Comparison of ENCODE assay signal across 9 mouse cellular contexts in the genomic region with DNA sequence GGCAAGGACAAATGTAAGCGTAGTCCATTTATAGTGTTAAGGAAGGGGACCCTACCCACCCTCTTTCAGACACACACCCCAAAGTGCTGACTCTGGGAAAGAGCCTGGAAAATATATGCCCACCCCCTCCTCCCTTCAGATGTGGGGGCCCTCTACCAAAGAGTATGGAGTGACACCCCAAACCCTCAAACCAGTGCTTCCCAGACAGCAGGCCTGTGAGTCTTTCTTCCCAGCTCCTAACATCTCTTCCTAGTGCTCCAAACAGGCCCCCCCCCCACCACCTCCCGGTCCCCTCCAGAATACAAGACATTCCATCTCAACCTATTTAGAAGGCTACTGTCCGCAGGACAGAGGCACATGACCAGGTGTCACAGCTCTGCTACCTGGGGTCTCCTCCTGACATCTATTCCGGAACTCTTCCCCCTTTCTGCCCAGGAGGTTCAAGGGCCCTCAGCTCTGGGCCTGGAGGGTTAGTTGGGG. TPM values are rescaled to one million over a fixed set of nuclear protein-coding genes. Genes with fewer than 3 reads are reported as not detected.
DNase-seq lines count a peak whose midpoint lies in the region; ATAC-seq lines count a peak whose summit lies in the region.
"Had no signal": no experiment of that assay in that cellular context is flagged by ENCODE, and none has a peak within 500 bp of the region (broad histone marks: within the 10 kb centered on the region; RNA-seq: fewer than 3 reads in every experiment).

No protein-coding gene starts in this region.

- H3K36me3 ChIP-seq in heart, embryonic 10.5 days = peaks cover 8% of the 10 kb centered on the region; the same call in 1 of the 2 replicates
- H3K36me3 ChIP-seq in forebrain, embryonic 11.5 days (ENCODE audit: control insufficient read depth, insufficient read depth, low read length) = peaks cover 2% of the 10 kb centered on the region; the same call in 1 of the 2 replicates
- H3K36me3 ChIP-seq in hindbrain, embryonic 16.5 days (ENCODE audit: control insufficient read depth, insufficient read depth, low read length) = no peaks in the 10 kb centered on the region
- H3K36me3 ChIP-seq in midbrain, embryonic 16.5 days (ENCODE audit: control insufficient read depth, insufficient read depth, low read length) = no peaks in the 10 kb centered on the region
- H3K36me3 ChIP-seq: liver, embryonic 13.5 days had no signal

- peak overlapping the region; percentile 98 for H3K4me2 ChIP-seq in forebrain, embryonic 11.5 days (ENCODE audit: low read depth, low read length, severe bottlenecking)
- peak overlapping the region; percentile 67 for H3K4me2 ChIP-seq in hindbrain, embryonic 16.5 days (ENCODE audit: low read length)
- peak overlapping the region; percentile 98 for H3K4me2 ChIP-seq in midbrain, embryonic 16.5 days (ENCODE audit: low read length)

- H3K27ac ChIP-seq in heart, embryonic 10.5 days = 0 out of 2 replicates have a peak overlapping the region, but pooled peaks have one; percentile 1
- H3K27ac ChIP-seq in forebrain, embryonic 11.5 days (ENCODE audit: low read depth, low read length) = peak overlapping the region; percentile 54
- 0 out of 2 replicates have a peak overlapping the region, but pooled peaks have one; percentile 6 for H3K27ac ChIP-seq in hindbrain, embryonic 16.5 days (ENCODE audit: low read depth, low read length)
- H3K27ac ChIP-seq in midbrain, embryonic 16.5 days (ENCODE audit: low read length) = peak overlapping the region; percentile 78
- H3K27ac ChIP-seq: liver, embryonic 13.5 days had no signal

- H3K4me1 ChIP-seq in heart, embryonic 10.5 days = peaks cover 54% of the 10 kb centered on the region
- H3K4me1 ChIP-seq in forebrain, embryonic 11.5 days (replicated peaks; ENCODE audit: control insufficient read depth, insufficient read depth, low read length) = peaks cover 10% of the 10 kb centered on the region
- H3K4me1 ChIP-seq in hindbrain, embryonic 16.5 days (ENCODE audit: control insufficient read depth, insufficient read depth, low read depth, low read length) = peaks cover 22% of the 10 kb centered on the region
- peaks cover 26% of the 10 kb centered on the region for H3K4me1 ChIP-seq in midbrain, embryonic 16.5 days (ENCODE audit: control insufficient read depth, insufficient read depth, low read length)

- no peaks in the 10 kb centered on the region for H3K9me3 ChIP-seq in heart, embryonic 10.5 days
- no peaks in the 10 kb centered on the region for H3K9me3 ChIP-seq in forebrain, embryonic 11.5 days (ENCODE audit: control insufficient read depth, low read length)
- no peaks in the 10 kb centered on the region for H3K9me3 ChIP-seq in hindbrain, embryonic 16.5 days (ENCODE audit: control insufficient read depth, low read length)
- no peaks in the 10 kb centered on the region for H3K9me3 ChIP-seq in midbrain, embryonic 16.5 days (replicated peaks; ENCODE audit: control insufficient read depth, low read length, poor library complexity, severe bottlenecking)
- H3K9me3 ChIP-seq: liver, embryonic 13.5 days had no signal

- DNase-seq in heart, embryonic 10.5 days (ENCODE audit: low spot score) = no peak
- no peak for DNase-seq in heart, adult 18-20 months
- no peak for DNase-seq in forebrain, embryonic 11.5 days (ENCODE audit: low spot score)
- no peak for DNase-seq in embryo, embryonic 11 days
- no peak for DNase-seq in frontal cortex, postnatal 36 days (ENCODE audit: low spot score in 2 of 2)
- DNase-seq in right cerebral cortex, postnatal 4 days = no peak
- DNase-seq: liver, embryonic 13.5 days had no signal

- no peak for ATAC-seq in forebrain, embryonic 11.5 days (replicated peaks; ENCODE audit: low FRiP score)
- no peak for ATAC-seq in hindbrain, embryonic 16.5 days
- ATAC-seq in midbrain, embryonic 16.5 days = no peak

- H3K27me3 ChIP-seq in heart, embryonic 10.5 days (ENCODE audit: insufficient read depth, poor library complexity, severe bottlenecking) = peaks cover 63% of the 10 kb centered on the region
- no peaks in the 10 kb centered on the region; the same call in 1 of the 2 replicates for H3K27me3 ChIP-seq in forebrain, embryonic 11.5 days (ENCODE audit: control insufficient read depth, insufficient read depth, low read length)
- H3K27me3 ChIP-seq in hindbrain, embryonic 16.5 days (replicated peaks; ENCODE audit: control insufficient read depth, insufficient read depth, low read length) = no peaks in the 10 kb centered on the region
- H3K27me3 ChIP-seq in midbrain, embryonic 16.5 days (ENCODE audit: control insufficient read depth, insufficient read depth, low read depth, low read length) = no peaks in the 10 kb centered on the region

- peak overlapping the region; percentile 99 for H3K9ac ChIP-seq in forebrain, embryonic 11.5 days (ENCODE audit: low read length)
- H3K9ac ChIP-seq in hindbrain, embryonic 16.5 days (ENCODE audit: low read depth, low read length) = 0 out of 2 replicates have a peak overlapping the region, but pooled peaks have one; percentile 2
- peak overlapping the region; percentile 81 for H3K9ac ChIP-seq in midbrain, embryonic 16.5 days (ENCODE audit: low read depth, low read length)
- H3K9ac ChIP-seq: liver, embryonic 13.5 days had no signal

- H3K4me3 ChIP-seq in heart, embryonic 10.5 days = no peak overlapping the region
- H3K4me3 ChIP-seq in forebrain, embryonic 11.5 days (ENCODE audit: low read depth, low read length) = peak overlapping the region; percentile 97
- no peak overlapping the region for H3K4me3 ChIP-seq in hindbrain, embryonic 16.5 days (ENCODE audit: low read length)
- H3K4me3 ChIP-seq in midbrain, embryonic 16.5 days (ENCODE audit: low read depth, low read length) = peak overlapping the region; percentile 77
- H3K4me3 ChIP-seq: liver, embryonic 13.5 days had no signal

- WGBS in heart, embryonic 10.5 days = 38% methylated on average over 4 of the region's 4 CpGs
- WGBS in forebrain, embryonic 11.5 days = 24% methylated on average over 4 of the region's 4 CpGs
- whole genome bisulfite sequencing in hindbrain, embryonic 16.5 days = 47% methylated on average over 4 of the region's 4 CpGs
- WGBS in midbrain, embryonic 16.5 days = 30% methylated on average over 4 of the region's 4 CpGs

RNA-seq across cellular contexts. Expression of gene Mn1, which starts 2.4 kb away (rescaled TPM):
- 6.4 and 7.7 TPM in 2 replicates for polyA plus RNA-seq in heart, embryonic 10.5 days (2016; fragmentation: Nextera tagmentation; extraction: Ambion mirVana)
- total RNA-seq in heart, adult 18-20 months (2021) = 10 to 100 TPM; 16.0 to 16.6 TPM
- polyA plus RNA-seq in forebrain, embryonic 11.5 days (2014; fragmentation: Nextera tagmentation; extraction: Ambion mirVana) = 50.9 and 51.9 TPM in 2 replicates
- polyA plus RNA-seq in hindbrain, embryonic 16.5 days (2015; fragmentation: Nextera tagmentation; extraction: Ambion mirVana) = 22.3 and 35.8 TPM in 2 replicates
- polyA plus RNA-seq in midbrain, embryonic 16.5 days (2015; fragmentation: Nextera tagmentation; extraction: Ambion mirVana) = 41.6 and 50.3 TPM in 2 replicates

Comparison
In these comparisons a context has a peak if more than half of its experiments do, and no peak if none do; other contexts are left out.
1. H3K27ac ChIP-seq: peak in every context shown above with its lines; median percentile 78 in midbrain, embryonic 16.5 days; 54 in forebrain, embryonic 11.5 days; 6 in hindbrain, embryonic 16.5 days; 1 in heart, embryonic 10.5 days.
2. H3K4me3 ChIP-seq: peak in forebrain, embryonic 11.5 days (single experiment) and midbrain, embryonic 16.5 days (single experiment); none in heart, embryonic 10.5 days (single experiment) and hindbrain, embryonic 16.5 days (single experiment).
3. H3K9ac ChIP-seq: peak in every context shown above with its lines; median percentile 99 in forebrain, embryonic 11.5 days; 81 in midbrain, embryonic 16.5 days; 2 in hindbrain, embryonic 16.5 days.
4. Peak in every context shown above with its lines, with median percentiles within 50 percentile points of each other: H3K4me2 ChIP-seq.